In genomic region chr9:48768965-48769364, GRCm38 (mm10) we compare ENCODE assay signal across 25 mouse cellular contexts.
DNase-seq lines count a peak whose midpoint lies in the region; ATAC-seq and TF ChIP-seq lines count a peak whose summit lies in the region.
"Had no signal": no experiment of that assay in that cellular context is flagged by ENCODE, and none has a peak within 500 bp of the region (broad histone marks: within the 10 kb centered on the region; RNA-seq: fewer than 3 reads in every experiment).

No protein-coding gene starts in this region.

- H3K4me3 ChIP-seq in midbrain, embryonic 10.5 days = no peak overlapping the region
- no peak overlapping the region for H3K4me3 ChIP-seq in midbrain, postnatal 0 days (ENCODE audit: low read depth, low read length)
- no peak overlapping the region for H3K4me3 ChIP-seq in olfactory bulb, adult 2 months (ENCODE audit: insufficient read depth, low read depth, low read length)
- H3K4me3 ChIP-seq: forebrain, embryonic 12.5 days; forebrain, embryonic 15.5 days; heart, embryonic 12.5 days; heart, embryonic 15.5 days had no signal

- H3K4me1 ChIP-seq in midbrain, embryonic 10.5 days = peaks cover 49% of the 10 kb centered on the region
- H3K4me1 ChIP-seq in midbrain, postnatal 0 days (ENCODE audit: insufficient read depth, low read length) = no peaks in the 10 kb centered on the region
- H3K4me1 ChIP-seq in olfactory bulb, adult 2 months (ENCODE audit: control insufficient read depth, insufficient read depth, low read length) = peaks cover 38% of the 10 kb centered on the region
- H3K4me1 ChIP-seq: forebrain, embryonic 15.5 days; heart, embryonic 12.5 days; heart, embryonic 15.5 days had no signal

- H3K4me2 ChIP-seq in midbrain, postnatal 0 days (ENCODE audit: low read depth, low read length, poor library complexity, severe bottlenecking) = no peak overlapping the region
- H3K4me2 ChIP-seq: forebrain, embryonic 12.5 days; forebrain, embryonic 15.5 days; heart, embryonic 12.5 days; heart, embryonic 15.5 days; hindbrain, embryonic 14.5 days had no signal

- H3K36me3 ChIP-seq in midbrain, embryonic 10.5 days = peaks cover 38% of the 10 kb centered on the region
- H3K36me3 ChIP-seq in midbrain, postnatal 0 days (ENCODE audit: insufficient read depth, low read length) = no peaks in the 10 kb centered on the region
- H3K36me3 ChIP-seq: forebrain, embryonic 12.5 days; forebrain, embryonic 15.5 days; heart, embryonic 12.5 days; heart, embryonic 15.5 days had no signal

- peak; percentile 93 for DNase-seq in heart, adult 11 months
- no peak for DNase-seq in heart, postnatal 4 days
- DNase-seq in midbrain, embryonic 10.5 days (ENCODE audit: low spot score) = no peak
- no peak for DNase-seq in midbrain, postnatal 0 days (ENCODE audit: low spot score)
- DNase-seq in adrenal gland, postnatal 14 days = no peak
- DNase-seq: adrenal gland, adult 2 months; adrenal gland, postnatal 25 days; cerebellum, adult 11-12 months; cerebellum, adult 8-10 months; cerebellum, postnatal 10 days; cerebellum, postnatal 36 days; embryo, embryonic 11 days; gastrocnemius, postnatal 10 days; heart, adult 18-20 months; heart, postnatal 10 days; heart, postnatal 36 days had no signal

- no peaks in the 10 kb centered on the region for H3K9me3 ChIP-seq in midbrain, embryonic 10.5 days (replicated peaks)
- no peaks in the 10 kb centered on the region for H3K9me3 ChIP-seq in midbrain, postnatal 0 days (ENCODE audit: low read length)
- H3K9me3 ChIP-seq: forebrain, embryonic 12.5 days; forebrain, embryonic 15.5 days; heart, embryonic 12.5 days; heart, embryonic 15.5 days had no signal

- peak overlapping the region; percentile 15; the same call in 1 of the 2 replicates for H3K27ac ChIP-seq in midbrain, embryonic 10.5 days (replicated peaks)
- H3K27ac ChIP-seq in midbrain, postnatal 0 days (ENCODE audit: low read depth, low read length) = no peak overlapping the region
- peak overlapping the region; percentile 17 for H3K27ac ChIP-seq in olfactory bulb, adult 2 months (ENCODE audit: insufficient read depth, low read depth, low read length)
- H3K27ac ChIP-seq: forebrain, embryonic 12.5 days; forebrain, embryonic 15.5 days; heart, embryonic 15.5 days; hindbrain, embryonic 14.5 days; hindbrain, postnatal 0 days had no signal

- no peak for ATAC-seq in midbrain, postnatal 0 days (ENCODE audit: low FRiP score)
- ATAC-seq: CD4-positive, CD25-positive, alpha-beta regulatory T cell, adult 4 months; forebrain, embryonic 15.5 days; hindbrain, postnatal 0 days; inflammation-experienced regulatory T-cells, adult 6 months had no signal

- TF ChIP-seq CTCF in midbrain, postnatal 0 days (IDR thresholded peaks at IDR 0.05) = no peak
- no peak for TF ChIP-seq CTCF in olfactory bulb, adult 2 months (IDR thresholded peaks at IDR 0.05; ENCODE audit: insufficient read depth, low read depth, low read length)

- TF ChIP-seq POLR2A in olfactory bulb, adult 2 months (IDR thresholded peaks at IDR 0.05; ENCODE audit: insufficient read depth, low read depth, low read length) = no peak

- no peak overlapping the region for H3K9ac ChIP-seq in midbrain, postnatal 0 days (replicated peaks; ENCODE audit: low read length, poor library complexity, severe bottlenecking)
- H3K9ac ChIP-seq: forebrain, embryonic 12.5 days; forebrain, embryonic 15.5 days; heart, embryonic 12.5 days; heart, embryonic 15.5 days; hindbrain, embryonic 14.5 days had no signal

- WGBS in midbrain, embryonic 10.5 days = 89% methylated on average over 4 of the region's 4 CpGs
- 95% methylated on average over 4 of the region's 4 CpGs for WGBS in midbrain, postnatal 0 days
- 86% methylated on average over 4 of the region's 4 CpGs for WGBS in olfactory bulb, adult 2 months

- H3K27me3 ChIP-seq in midbrain, embryonic 10.5 days (ENCODE audit: low read depth, poor library complexity, severe bottlenecking) = no peaks in the 10 kb centered on the region
- no peaks in the 10 kb centered on the region for H3K27me3 ChIP-seq in midbrain, postnatal 0 days (ENCODE audit: insufficient read depth, low read length)
- H3K27me3 ChIP-seq: forebrain, embryonic 12.5 days; forebrain, embryonic 15.5 days; heart, embryonic 15.5 days had no signal
